Mouse (Mus musculus) adrenal gland, adult 18-20 months (tissue): ENCODE measurements around the gene Bdh2. TPM values are rescaled to one million over a fixed set of nuclear protein-coding genes. Genes with fewer than 3 reads are reported as not detected.

Source experiments
- total RNA-seq, 2 experiments: library from RNA; stranded (reverse); gene quantifications; 1 replicate in 1 of 2; 2 replicates in 1 of 2; pipeline ENCODE4 v1.2.3; 2021

Gene Bdh2
- total RNA-seq, 2 experiments from 2014 or later, result 2.8 to 3.6 TPM

Other genes starting within 250 kb of the Bdh2 start
- gene Cenpe, start 68.7 kb upstream of the Bdh2 start, total RNA-seq, result 1 to 10 TPM; 1.0 to 2.4 TPM
- gene Slc9b2, start 26.5 kb downstream of the Bdh2 start, total RNA-seq, result 1 to 10 TPM in 1 of 2 experiments, under 1 TPM in 1; 0.76 to 2.0 TPM
- gene Slc9b1, start 66.8 kb downstream of the Bdh2 start, total RNA-seq, result under 1 TPM in 1 of 2 experiments, not detected in 1; 0.36 TPM
- gene Cisd2, start 142.7 kb downstream of the Bdh2 start, total RNA-seq, result 10 to 100 TPM; 25.7 to 37.3 TPM
- 100 to 1,000 TPM; 391 to 441 TPM for gene Ube2d3, start 156.9 kb downstream of the Bdh2 start, total RNA-seq
- 10 to 100 TPM; 10.9 to 11.7 TPM for gene Manba, start 204.4 kb downstream of the Bdh2 start, total RNA-seq